Mouse (Mus musculus) hindbrain, embryonic 14.5 days (tissue): ENCODE results near the gene Prrc2b. TPM values are rescaled to one million over a fixed set of nuclear protein-coding genes. Genes with fewer than 3 reads are reported as not detected.
A peak's percentile ranks its signal among the peaks of the same experiment; 100 is the strongest.

ENCODE experiments used
- ATAC-seq: fragments of 200-750 bp; cut with Nextera tagmentation; 2 replicates; pipeline ENCODE4 v1.8.0; 2017; ENCODE audit warnings: moderate number of reproducible peaks, mild to moderate bottlenecking, moderate TSS enrichment, moderate library complexity; ENCODE audit not compliant: low FRiP score
- DNase-seq: peaks from one replicate; pipeline ENCODE4 v3.0.0-alpha.2; 2015; ENCODE audit warnings: low spot score
- H3K27ac ChIP-seq: fragments of 300-500 bp; sonication (generic); 2 replicates; pipeline ENCODE4 v1.5.1; 2014; ENCODE audit warnings: mild to moderate bottlenecking, moderate library complexity
- H3K27me3 ChIP-seq: fragments of 300-500 bp; sonication (generic); 2 replicates; pipeline ENCODE4 v1.6.1; 2014; ENCODE audit warnings: mild to moderate bottlenecking, low read length, mixed read lengths; ENCODE audit not compliant: control insufficient read depth, insufficient read depth
- H3K36me3 ChIP-seq: fragments of 300-500 bp; sonication (generic); replicated peaks from 2 replicates; pipeline ENCODE4 v1.6.1; 2014; ENCODE audit not compliant: control insufficient read depth, insufficient read depth
- H3K4me1 ChIP-seq: fragments of 300-500 bp; sonication (generic); replicated peaks from 2 replicates; pipeline ENCODE4 v1.6.1; 2014; ENCODE audit warnings: antibody characterized with exemption, low read length, mixed read lengths; ENCODE audit not compliant: control insufficient read depth, insufficient read depth
- H3K4me2 ChIP-seq: fragments of 300-500 bp; sonication (generic); replicated peaks from 2 replicates; pipeline ENCODE4 v1.6.1; 2014; ENCODE audit warnings: mild to moderate bottlenecking, moderate library complexity
- H3K4me3 ChIP-seq: fragments of 300-500 bp; sonication (generic); replicated peaks from 2 replicates; pipeline ENCODE4 v1.5.1; 2014; ENCODE audit warnings: mild to moderate bottlenecking, low read length
- H3K9ac ChIP-seq: fragments of 300-500 bp; sonication (generic); 2 replicates; pipeline ENCODE4 v1.6.1; 2014
- H3K9me3 ChIP-seq: fragments of 300-500 bp; sonication (generic); 2 replicates; pipeline ENCODE4 v1.6.1; 2016; ENCODE audit warnings: low read length; ENCODE audit not compliant: control insufficient read depth
- WGBS: fragments of 180-500 bp; shearing (Covaris S2); extraction: QIAGEN DNeasy Blood & Tissue Kit; methylation state at CpG from one replicate; pipeline ENCODE4 v1.1.7; 2014; 5-methylcytosine and 5-hydroxymethylcytosine counted together
- polyA plus RNA-seq: library from polyadenylated mRNA; unstranded; fragments of >200 nt; fragmentation: Nextera tagmentation; extraction: Ambion mirVana; gene quantifications from 2 replicates; pipeline ENCODE4 v1.2.1, GENCODE M21; 2014

The Prrc2b gene
- polyA plus RNA-seq, 1 experiment from 2014 or later, result 119 TPM

DNA sequence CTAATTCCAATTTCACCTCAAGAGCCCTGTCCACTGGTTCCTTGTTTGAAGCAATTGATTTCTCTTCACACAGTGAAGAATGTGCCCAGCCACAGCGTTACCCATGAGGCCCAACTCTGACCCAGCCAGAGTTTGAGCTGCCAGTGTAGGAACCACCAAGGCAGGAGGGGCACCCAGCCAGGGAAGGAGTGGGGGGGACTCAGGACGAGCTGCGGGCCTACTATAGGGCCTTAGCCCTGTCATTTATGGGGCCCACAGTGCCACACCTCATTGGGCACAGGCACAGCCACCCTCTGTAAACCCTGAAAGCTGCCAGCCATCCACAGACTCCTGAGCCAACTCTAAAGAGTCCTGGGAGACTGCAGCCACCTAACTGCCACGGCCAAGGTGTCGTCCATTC, 103.7 kb downstream of the Prrc2b start:
- ATAC-seq, result no peak
- Histone ChIP-seq H3K27me3 (no peaks in the 10 kb centered on the region), H3K4me1 (peaks cover 8% of the 10 kb centered on the region), H3K27ac (no peak overlapping the region), H3K4me3 (no peak overlapping the region), H3K4me2 (no peak overlapping the region), H3K9me3 (no peaks in the 10 kb centered on the region), H3K36me3 (peaks cover 87% of the 10 kb centered on the region), H3K9ac (no peak overlapping the region)
- DNase-seq, result no peak
- WGBS, result 91% methylated on average over 5 of the region's 5 CpGs

DNA sequence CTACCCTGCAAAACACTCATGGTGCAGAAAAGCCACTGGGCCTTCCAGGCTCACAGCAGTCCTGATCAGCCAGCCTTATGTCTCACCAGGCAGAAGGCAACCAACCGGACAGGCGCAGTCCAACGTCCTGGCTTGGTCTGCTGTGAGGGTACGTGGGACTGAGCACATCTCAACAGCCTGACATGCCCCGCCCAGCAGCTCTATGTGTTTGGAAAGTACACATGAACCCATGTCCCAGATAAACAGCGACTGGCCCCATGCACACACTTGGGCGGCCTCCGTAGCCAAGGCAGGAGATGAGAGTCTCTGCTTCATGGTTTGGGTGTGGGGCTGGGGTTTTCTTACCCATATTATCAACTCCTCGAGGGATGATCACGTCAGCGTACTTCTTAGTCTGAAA, 105.4 kb downstream of the Prrc2b start:
- DNase-seq (no peak), ATAC-seq (no peak)
- no peak overlapping the region for H3K9ac ChIP-seq
- WGBS, result 95% methylated on average over 11 of the region's 11 CpGs
- no peak overlapping the region for H3K4me2 ChIP-seq
- no peak overlapping the region for H3K27ac ChIP-seq
- no peak overlapping the region for H3K4me3 ChIP-seq
- H3K27me3 ChIP-seq, result no peaks in the 10 kb centered on the region
- peaks cover 8% of the 10 kb centered on the region for H3K4me1 ChIP-seq
- H3K9me3 ChIP-seq, result no peaks in the 10 kb centered on the region
- H3K36me3 ChIP-seq, result peaks cover 72% of the 10 kb centered on the region

DNA sequence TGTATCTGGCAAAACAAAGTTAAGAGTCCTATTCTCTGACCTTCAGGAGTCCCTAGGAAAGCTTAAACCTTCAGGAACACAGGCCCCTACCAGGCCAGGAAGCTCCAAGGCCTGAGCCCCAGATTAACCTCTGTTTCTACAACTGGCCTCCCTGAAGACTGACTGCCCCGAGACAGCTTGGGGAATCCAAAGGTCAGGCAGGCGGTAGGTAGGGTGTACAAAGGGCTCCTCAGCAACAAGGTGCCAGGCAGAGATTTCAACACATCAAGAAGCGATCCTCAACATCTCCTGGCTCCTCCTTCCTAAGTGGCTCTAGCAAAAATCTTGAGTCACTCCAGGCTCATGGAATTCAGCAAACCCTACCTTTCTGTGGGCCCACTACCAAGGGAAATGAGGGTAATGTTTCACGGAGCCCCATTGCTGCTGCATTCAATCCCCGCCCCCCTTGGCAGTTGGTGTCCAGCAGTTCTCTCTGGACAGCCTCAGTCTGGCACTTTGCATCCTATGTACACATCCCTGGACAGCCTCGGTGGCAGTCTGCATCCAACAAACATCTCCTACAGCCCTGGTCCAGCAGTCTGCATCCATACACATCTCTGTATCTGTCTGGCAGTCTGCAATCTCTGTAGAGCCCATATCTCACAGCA, 108.1 kb downstream of the Prrc2b start:
- no peaks in the 10 kb centered on the region for H3K9me3 ChIP-seq
- no peak for ATAC-seq
- peak overlapping the region; percentile 90 for H3K4me2 ChIP-seq
- no peak overlapping the region for H3K27ac ChIP-seq
- H3K27me3 ChIP-seq, result no peaks in the 10 kb centered on the region
- H3K4me3 ChIP-seq, result peak overlapping the region; percentile 84
- WGBS, result 61% methylated on average over 6 of the region's 6 CpGs
- H3K4me1 ChIP-seq, result peaks cover 8% of the 10 kb centered on the region
- H3K9ac ChIP-seq, result peak overlapping the region; percentile 92
- no peak for DNase-seq
- H3K36me3 ChIP-seq, result peaks cover 44% of the 10 kb centered on the region

DNA sequence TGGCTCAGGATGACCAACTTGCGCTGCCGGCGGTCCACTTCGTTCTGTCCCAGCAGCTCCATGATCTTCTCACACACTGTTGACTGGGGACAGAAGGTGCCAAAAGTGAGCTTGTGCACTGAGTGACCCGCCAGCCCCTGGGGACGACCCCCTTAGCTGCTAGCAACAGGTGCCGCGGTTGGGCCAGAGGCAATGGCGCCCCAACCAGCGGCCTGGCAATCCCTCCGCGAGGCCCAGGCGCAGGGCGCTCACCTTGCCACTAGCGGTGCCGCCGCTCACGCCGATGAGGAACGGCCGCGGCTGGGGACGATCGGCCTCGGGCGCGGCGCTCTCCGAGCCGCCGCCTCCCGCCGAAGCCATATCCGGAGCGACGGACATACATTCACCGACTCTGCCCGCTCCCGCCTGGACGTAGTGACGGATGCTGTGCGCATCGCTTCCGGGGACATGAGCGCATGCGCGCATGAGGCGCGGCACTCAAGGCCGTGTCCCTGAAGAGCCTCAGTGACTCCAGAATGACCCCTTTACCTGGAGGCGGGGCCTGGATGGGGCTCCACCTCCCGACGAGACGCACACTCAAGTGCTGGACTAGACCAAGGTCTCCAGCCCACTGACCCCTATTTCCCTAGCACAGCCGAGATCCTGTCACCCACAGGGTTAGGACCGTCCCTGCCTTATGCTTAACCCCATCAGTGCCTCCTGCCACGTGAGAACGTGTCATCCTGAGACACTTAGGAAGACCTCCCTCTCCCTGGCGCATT, 109.0 kb downstream of the Prrc2b start, which contains the start of gene Uck1:
TSS of gene Uck1 (minus strand) at position 503 of the 761 bp plus-strand sequence.
- no peaks in the 10 kb centered on the region for H3K9me3 ChIP-seq
- H3K36me3 ChIP-seq, result peaks cover 36% of the 10 kb centered on the region
- WGBS, result 2% methylated on average over 57 of the region's 59 CpGs
- ATAC-seq (peak; percentile 91), DNase-seq (peak; percentile 87)
- peak within 1 kb of the TSS; percentile 92 for H3K9ac ChIP-seq
- H3K4me2 ChIP-seq, result peak within 1 kb of the TSS; percentile 90
- no peaks in the 10 kb centered on the region for H3K27me3 ChIP-seq
- peaks cover 8% of the 10 kb centered on the region for H3K4me1 ChIP-seq
- peak within 1 kb of the TSS; percentile 51; the same call in 1 of the 2 replicates for H3K27ac ChIP-seq
- peak within 1 kb of the TSS; percentile 84 for H3K4me3 ChIP-seq

DNA sequence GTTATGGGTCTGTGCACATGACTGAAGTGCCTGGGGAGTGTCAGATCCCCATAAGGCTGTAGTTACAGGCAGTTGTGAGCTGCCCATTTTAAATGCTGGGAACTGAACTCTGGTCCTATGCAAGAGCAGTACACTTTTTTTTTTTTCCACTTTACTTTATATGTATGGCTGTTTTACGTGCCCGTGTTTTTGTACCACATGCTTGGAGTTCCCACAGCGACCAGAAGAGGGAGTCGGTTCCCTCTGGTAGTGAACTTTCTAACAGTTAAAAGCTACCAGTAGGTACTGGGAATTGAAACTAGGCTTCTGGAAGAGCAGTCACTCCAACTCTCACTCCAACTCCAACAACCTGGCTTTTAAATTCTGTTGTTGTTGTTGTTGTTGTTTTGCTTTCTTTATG, 109.8 kb downstream of the Prrc2b start:
- ATAC-seq (no peak), DNase-seq (peak; percentile 52)
- H3K4me3 ChIP-seq, result peak overlapping the region; percentile 84; the same call in 1 of the 2 replicates
- 30% methylated on average over 4 of the region's 4 CpGs for WGBS
- peaks cover 8% of the 10 kb centered on the region for H3K4me1 ChIP-seq
- H3K27ac ChIP-seq, result no peak overlapping the region
- H3K36me3 ChIP-seq, result peaks cover 33% of the 10 kb centered on the region
- H3K4me2 ChIP-seq, result peak overlapping the region; percentile 90; the same call in 1 of the 2 replicates
- no peaks in the 10 kb centered on the region for H3K27me3 ChIP-seq
- no peak overlapping the region for H3K9ac ChIP-seq
- no peaks in the 10 kb centered on the region for H3K9me3 ChIP-seq

DNA sequence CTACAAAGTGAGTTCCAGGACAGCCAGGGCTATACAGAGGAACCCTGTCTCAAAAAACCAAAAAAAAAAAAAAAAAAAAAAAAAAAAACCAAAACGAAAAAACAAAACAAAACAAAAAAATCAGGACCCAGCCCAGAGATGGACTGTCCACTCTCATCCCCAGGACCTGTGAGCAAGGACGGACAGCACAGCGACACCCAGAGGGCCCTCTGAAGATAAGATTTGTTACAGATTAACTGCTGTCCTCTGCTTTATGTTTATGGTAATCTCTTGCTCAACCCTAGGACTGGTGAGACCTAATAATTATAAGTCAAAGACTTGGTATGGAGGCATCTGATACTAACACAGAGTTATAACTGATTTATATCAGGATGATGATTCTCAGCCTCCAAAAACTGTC, 124.9 kb downstream of the Prrc2b start:
- H3K27ac ChIP-seq, result no peak overlapping the region
- DNase-seq, result no peak
- no peak overlapping the region for H3K9ac ChIP-seq
- H3K9me3 ChIP-seq, result no peaks in the 10 kb centered on the region
- H3K4me1 ChIP-seq, result no peaks in the 10 kb centered on the region
- H3K4me3 ChIP-seq, result no peak overlapping the region
- 77% methylated on average over 3 of the region's 3 CpGs for whole genome bisulfite sequencing
- no peak overlapping the region for H3K4me2 ChIP-seq
- ATAC-seq, result no peak
- H3K36me3 ChIP-seq, result peaks cover 42% of the 10 kb centered on the region
- no peaks in the 10 kb centered on the region for H3K27me3 ChIP-seq

DNA sequence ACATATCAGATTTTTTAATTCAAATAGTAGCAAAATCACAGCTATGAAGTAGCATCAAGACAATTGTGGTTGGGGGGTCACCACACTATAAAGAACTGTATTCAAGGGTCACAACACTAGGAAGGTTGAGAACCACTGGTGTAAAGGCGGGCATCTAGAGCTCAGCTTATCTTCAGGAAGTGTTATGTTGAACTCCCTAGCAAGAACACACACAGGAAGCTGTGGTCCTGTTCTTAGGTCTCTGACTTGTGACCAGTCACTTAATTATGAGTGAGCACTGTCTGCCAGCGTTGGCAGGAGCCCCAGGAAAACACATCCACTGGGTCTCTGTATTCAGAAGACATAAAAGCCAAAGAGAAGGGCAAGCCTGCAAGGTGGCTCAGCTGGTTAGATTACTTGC, 131.4 kb downstream of the Prrc2b start:
- Histone ChIP-seq H3K9me3 (no peaks in the 10 kb centered on the region), H3K36me3 (peaks cover 83% of the 10 kb centered on the region), H3K4me2 (no peak overlapping the region), H3K9ac (no peak overlapping the region), H3K27me3 (no peaks in the 10 kb centered on the region), H3K4me1 (peaks cover 8% of the 10 kb centered on the region), H3K27ac (no peak overlapping the region), H3K4me3 (no peak overlapping the region)
- no peak for ATAC-seq
- DNase-seq, result no peak
- WGBS, result 94% methylated on average over 2 of the region's 2 CpGs

DNA sequence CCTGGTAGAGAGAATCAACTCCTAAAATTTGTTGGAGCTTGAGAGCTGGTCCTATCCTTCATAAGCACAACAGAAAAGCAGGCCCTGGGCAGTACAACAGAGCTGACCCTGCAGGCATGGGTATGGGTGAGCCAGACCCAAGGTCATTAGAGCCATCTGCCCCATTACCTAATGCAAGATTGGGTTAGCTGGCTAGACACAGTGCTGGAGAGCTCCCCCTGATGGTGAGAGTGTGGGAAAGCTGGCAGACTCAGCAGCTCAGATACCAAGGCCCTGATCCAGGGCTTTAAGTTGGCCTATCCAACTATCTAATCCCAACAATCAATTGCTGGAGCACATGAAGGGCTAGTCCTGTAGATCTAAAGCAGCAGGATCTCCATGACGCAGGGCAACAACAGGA, 131.8 kb downstream of the Prrc2b start:
- no peak overlapping the region for H3K4me3 ChIP-seq
- no peaks in the 10 kb centered on the region for H3K9me3 ChIP-seq
- H3K27ac ChIP-seq, result no peak overlapping the region
- no peak for ATAC-seq
- no peak overlapping the region for H3K9ac ChIP-seq
- DNase-seq, result peak; percentile 54
- H3K4me2 ChIP-seq, result no peak overlapping the region
- peaks cover 79% of the 10 kb centered on the region for H3K36me3 ChIP-seq
- peaks cover 8% of the 10 kb centered on the region for H3K4me1 ChIP-seq
- no peaks in the 10 kb centered on the region for H3K27me3 ChIP-seq
- WGBS, result 88% methylated on average over 1 of the region's 1 CpGs

DNA sequence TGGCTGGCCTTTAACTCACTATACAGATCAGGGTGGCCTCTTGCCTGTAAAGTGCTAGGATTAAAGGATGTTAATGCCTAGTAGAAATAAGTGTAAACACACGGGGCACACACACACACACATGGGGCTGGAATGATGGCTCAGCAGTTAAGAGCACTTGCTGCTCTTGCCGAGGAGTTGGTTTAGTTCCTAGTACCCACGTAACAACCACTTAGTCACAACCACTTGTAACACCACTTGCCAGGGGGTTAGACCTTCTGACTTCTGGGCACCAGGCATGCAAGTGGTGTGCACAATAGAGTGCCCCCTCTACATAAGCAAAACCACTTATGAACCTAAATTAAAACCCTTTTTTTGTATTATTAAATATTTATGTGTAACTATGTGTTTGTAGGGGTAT, 133.1 kb downstream of the Prrc2b start:
- no peak for ATAC-seq
- Histone ChIP-seq H3K27me3 (no peaks in the 10 kb centered on the region), H3K36me3 (peaks cover 66% of the 10 kb centered on the region), H3K9me3 (no peaks in the 10 kb centered on the region), H3K9ac (no peak overlapping the region), H3K27ac (no peak overlapping the region), H3K4me2 (no peak overlapping the region), H3K4me3 (no peak overlapping the region), H3K4me1 (peaks cover 12% of the 10 kb centered on the region)
- no peak for DNase-seq
- 93% methylated on average over 3 of the region's 3 CpGs for WGBS
